Mouse (Mus musculus): ENCODE measurements around the gene Cln6.
"Not testable (repeated sequence)": the region's sequence is repeated elsewhere in the genome, so short reads cannot be mapped to it uniquely, and the experiment has no call there.

The Cln6 gene

DNA sequence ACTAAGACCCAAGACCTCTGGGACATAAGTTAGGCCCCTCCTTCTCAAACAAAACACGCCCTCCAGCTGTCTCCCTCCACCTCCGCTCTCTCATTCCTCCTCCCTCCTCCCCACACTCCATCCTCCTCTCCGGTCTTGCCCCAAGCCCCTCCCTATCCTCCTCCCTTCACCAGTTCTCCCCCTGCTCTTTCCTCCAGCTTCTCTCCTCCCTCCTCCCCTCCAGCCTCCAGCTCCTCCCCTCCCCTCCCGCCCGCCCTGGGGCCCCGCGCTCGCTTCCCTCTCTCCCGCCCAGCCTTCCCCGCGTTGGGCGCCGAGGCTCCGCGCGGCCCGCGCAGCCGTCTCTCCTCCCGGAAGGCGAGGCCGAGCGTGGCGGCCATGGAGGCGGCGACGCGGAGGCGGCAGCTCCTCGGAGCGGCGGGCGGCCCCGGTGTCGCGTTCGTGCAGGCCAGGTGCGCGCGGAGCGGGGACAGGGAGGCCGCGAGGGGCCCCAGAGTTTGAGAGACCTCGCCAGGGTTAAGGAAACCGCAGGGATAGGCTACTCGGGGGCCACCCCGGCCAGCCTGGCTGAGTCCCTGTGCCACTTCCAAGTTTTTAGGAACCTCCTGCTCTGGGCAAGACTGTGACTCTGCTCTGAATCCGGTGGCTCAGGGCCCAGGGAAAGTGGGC is at the start of gene Cln6:
Gene Cln6 (plus strand): TSS at position 280 of the 666 bp plus-strand sequence.
- peak in 1 of 2 experiments; percentile 26 for DNase-seq (ENCODE audit: low spot score in 2 of 2)

DNA sequence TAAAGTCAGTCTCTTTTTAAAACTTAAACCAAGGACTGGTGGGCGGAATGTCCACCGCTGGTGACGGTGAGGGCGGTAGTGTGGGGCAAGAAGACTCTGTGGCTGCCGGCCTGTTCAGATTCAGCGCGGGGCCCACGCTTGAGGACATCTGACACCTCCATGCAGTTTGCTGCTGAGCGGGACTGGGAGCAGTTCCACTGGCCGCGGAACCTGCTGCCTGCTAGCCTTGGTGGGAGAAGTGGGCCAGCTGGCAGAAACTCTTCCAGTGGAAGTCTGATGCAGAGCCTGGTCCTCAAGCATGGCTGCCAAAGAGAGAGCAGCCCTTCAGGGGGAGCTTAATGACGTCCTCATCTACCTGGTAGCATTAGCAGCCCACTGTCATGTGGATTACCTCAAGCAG is 48.7 kb upstream of the Cln6 start:
- no peak for DNase-seq (ENCODE audit: low spot score in 2 of 2)

- not testable (repeated sequence) for DNase-seq (ENCODE audit: low spot score in 2 of 2)
Observed at GRCm38 (mm10) chr9:62799218-62799617, 39.4 kb upstream of the Cln6 start.

- no peak for DNase-seq (ENCODE audit: low spot score in 2 of 2)
Observed at GRCm38 (mm10) chr9:62810095-62810494, 28.5 kb upstream of the Cln6 start.

GRCm38 (mm10) chr9:62810543-62811515 is 27.8 kb upstream of the Cln6 start:
- DNase-seq (ENCODE audit: low spot score in 2 of 2) = peak in 1 of 2 experiments; percentile 32

DNA sequence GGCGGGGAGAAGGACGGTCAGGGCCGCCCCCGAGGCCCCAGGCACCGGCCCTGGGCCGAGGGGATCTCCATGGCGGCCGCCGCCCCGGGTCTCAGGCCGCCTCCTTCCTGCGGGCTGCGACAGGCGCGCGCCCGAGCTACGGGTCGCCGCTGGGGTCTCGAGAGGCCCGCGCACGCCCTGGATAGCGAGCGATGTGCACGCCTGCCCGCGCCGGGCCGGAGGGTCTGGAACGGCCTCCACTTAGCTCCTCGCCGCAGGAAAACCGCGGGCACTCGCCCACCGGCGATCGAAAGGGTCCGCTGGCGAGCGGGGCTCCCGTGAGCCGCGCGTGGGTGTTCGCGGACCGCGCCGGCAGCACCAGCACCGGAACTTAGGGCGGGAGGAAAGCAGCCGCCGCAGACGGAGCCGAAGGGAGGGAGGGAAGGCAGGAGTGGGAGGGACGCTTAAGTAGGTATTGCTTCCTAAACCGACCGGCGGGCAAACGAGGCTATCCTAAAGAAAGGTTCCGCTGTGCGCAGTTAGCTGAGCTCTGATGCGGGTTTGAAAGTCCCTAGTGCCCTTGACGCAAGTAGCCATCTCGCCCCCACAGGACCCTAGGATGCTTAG is 27.0 kb upstream of the Cln6 start, which contains the start of gene Fem1b:
Gene Fem1b (minus strand): TSS at position 419 of the 606 bp plus-strand sequence.
- peak; percentile 83 to 86 for DNase-seq (ENCODE audit: low spot score in 2 of 2)

- no peak for DNase-seq (ENCODE audit: low spot score in 2 of 2)
Observed at GRCm38 (mm10) chr9:62812216-62813049, 26.2 kb upstream of the Cln6 start.

DNA sequence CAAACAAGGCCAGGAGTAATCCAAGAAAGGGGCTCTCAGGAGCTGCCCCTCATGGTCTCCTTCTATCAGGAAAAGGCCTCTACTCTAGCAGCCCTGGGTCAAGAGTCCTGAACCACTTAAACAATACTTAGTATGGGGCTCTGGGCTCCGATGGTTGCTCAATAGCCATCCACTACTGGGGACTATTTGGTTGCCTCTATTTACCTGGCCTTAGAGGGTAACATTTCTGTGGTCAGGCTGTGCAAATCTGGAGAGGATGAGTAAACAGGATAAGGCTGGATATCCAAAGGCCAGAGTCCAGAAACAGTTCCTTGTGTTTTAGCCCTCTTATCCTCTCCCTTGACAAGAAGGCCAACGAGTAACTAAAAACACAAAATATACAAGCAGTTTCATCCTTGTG is 23.8 kb upstream of the Cln6 start:
- DNase-seq (ENCODE audit: low spot score in 2 of 2) = no peak

DNA sequence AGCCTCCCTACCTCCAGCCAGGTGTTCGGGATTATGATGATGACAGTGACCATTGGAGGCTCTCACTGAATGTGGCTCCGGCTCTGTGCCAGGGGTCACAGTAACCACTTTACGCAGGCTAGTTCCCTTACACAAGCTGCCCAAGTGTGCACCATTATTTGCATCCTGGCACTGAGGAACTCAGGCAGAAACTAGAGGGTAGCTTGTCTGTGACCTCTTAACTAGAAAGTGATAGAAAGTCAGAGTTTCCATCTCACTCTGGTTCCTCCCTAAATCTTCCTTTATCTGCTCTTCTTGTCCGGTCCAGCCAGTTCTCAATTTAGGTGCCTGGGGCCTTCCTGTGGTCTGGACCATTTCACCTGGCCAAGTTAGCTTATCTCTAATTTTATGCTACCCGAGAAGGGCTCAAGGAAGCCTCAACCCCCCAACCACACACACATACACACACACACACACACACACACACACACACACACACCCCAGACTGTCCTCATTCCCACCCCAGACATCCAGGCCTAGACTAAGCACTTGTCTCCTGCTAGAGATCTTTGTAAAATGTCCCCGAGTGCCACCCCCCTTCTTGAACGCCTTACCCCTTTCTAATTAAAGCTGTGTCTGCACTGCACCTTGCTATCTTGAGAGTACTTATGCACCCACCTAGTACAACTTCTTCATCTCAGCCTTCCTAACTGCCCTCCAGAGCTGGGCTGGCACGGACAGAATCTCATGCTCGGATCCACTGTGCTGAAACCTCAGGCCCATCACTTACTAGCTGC is 22.1 kb upstream of the Cln6 start:
- no peak for DNase-seq (ENCODE audit: low spot score in 2 of 2)

DNA sequence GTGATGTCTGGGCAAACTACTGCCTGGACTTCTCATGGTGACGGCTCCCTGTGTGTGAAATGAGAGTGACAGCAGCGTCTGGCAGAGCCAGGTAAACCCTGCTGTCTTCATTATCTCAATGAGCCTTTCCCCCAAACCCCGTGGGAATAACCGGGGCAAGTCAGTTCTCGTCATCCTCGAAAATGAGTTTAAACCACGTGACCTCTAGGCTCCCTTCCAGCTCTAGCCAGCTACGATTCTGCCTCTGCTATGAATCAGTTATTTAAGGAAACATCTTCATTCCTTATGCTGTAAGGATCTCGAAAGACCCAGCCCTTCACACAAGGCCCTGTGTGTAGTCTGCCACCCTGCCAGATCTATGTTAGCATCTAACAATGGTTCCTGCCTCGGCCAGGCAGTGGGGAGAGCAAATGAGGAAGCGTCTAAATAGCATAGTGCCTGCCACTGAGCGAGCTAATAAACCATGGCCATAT is 21.4 kb upstream of the Cln6 start:
- peak in 1 of 2 experiments; percentile 26 for DNase-seq (ENCODE audit: low spot score in 2 of 2)

- DNase-seq (ENCODE audit: low spot score in 2 of 2) = no peak
Observed at GRCm38 (mm10) chr9:62817828-62818614, 20.6 kb upstream of the Cln6 start.

DNA sequence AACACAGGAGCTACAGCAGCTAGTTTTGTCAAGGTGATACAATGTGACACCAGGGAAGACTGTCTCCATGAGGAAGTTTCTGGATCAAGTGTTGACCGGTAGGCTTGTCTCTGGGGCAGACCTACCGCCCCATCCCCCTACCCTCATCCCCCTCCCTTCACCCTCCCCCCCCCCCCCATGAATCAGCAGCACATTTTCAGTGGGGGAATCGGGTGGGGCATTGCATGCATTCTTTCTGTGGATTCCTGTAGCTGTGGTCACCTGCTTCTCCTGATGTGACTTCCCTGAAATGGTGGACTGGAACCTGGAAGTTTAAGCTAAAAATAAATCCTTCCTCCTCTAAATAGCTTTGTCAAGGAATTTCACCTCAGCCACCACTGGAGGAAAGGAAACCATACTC is 19.1 kb upstream of the Cln6 start:
- DNase-seq (ENCODE audit: low spot score in 2 of 2) = no peak

GRCm38 (mm10) chr9:62819910-62820309 is 18.7 kb upstream of the Cln6 start:
- not testable (repeated sequence) for DNase-seq (ENCODE audit: low spot score in 2 of 2)

GRCm38 (mm10) chr9:62820829-62821228 is 17.8 kb upstream of the Cln6 start:
- no peak for DNase-seq (ENCODE audit: low spot score in 2 of 2)

GRCm38 (mm10) chr9:62821811-62822210 is 16.8 kb upstream of the Cln6 start:
- DNase-seq (ENCODE audit: low spot score in 2 of 2) = no peak

GRCm38 (mm10) chr9:62825791-62826393 is 12.7 kb upstream of the Cln6 start:
- no peak for DNase-seq (ENCODE audit: low spot score in 2 of 2)

DNA sequence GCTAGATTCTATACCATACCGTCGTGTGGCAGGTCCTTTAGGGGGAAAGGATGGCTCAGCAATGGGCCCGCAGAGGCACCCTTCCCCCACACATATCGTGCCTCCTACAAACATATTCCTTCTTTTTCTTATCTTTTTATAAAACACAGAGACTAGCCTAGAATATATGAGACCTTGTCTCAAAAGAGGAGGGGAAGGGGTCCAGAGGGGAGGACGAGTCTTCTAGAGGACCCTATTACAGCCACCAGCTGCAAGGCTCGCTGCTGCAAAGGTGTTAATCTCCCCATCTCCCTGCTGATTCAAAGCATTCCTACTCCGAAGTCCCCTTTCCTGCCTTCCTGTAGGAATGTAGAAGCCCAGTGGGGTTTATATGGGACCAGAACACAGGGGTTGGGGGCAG is 12.1 kb upstream of the Cln6 start:
- DNase-seq (ENCODE audit: low spot score in 2 of 2) = no peak

GRCm38 (mm10) chr9:62827939-62828652 is 10.5 kb upstream of the Cln6 start:
- no peak for DNase-seq (ENCODE audit: low spot score in 2 of 2)
